Mouse (Mus musculus) stomach, embryonic 16.5 days (tissue): ENCODE measurements around the gene Adipoq. TPM values are rescaled to one million over a fixed set of nuclear protein-coding genes. Genes with fewer than 3 reads are reported as not detected.
"Not testable (repeated sequence)": the region's sequence is repeated elsewhere in the genome, so short reads cannot be mapped to it uniquely, and the experiment has no call there.

Experiments used
- ATAC-seq: fragments of 200-750 bp; cut with Nextera tagmentation; 2 replicates; pipeline ENCODE4 v1.8.0; 2017; ENCODE audit warnings: moderate number of reproducible peaks, moderate TSS enrichment; ENCODE audit not compliant: insufficient read depth, low FRiP score
- H3K27ac ChIP-seq: fragments of 300-500 bp; sonication (generic); 2 replicates; pipeline ENCODE4 v1.5.1; 2014; ENCODE audit warnings: low read length
- H3K27me3 ChIP-seq: fragments of 300-500 bp; sonication (generic); 2 replicates; pipeline ENCODE4 v1.6.1; 2014; ENCODE audit warnings: low read length, control low read depth, mixed read lengths; ENCODE audit not compliant: control insufficient read depth, insufficient read depth
- H3K36me3 ChIP-seq: fragments of 300-500 bp; sonication (generic); 2 replicates; pipeline ENCODE4 v1.6.1; 2014; ENCODE audit warnings: low read length; ENCODE audit not compliant: control insufficient read depth, insufficient read depth
- H3K4me1 ChIP-seq: fragments of 300-500 bp; sonication (generic); 2 replicates; pipeline ENCODE4 v1.6.1; 2014; ENCODE audit warnings: low read length, control low read depth, mixed read lengths; ENCODE audit not compliant: control insufficient read depth, insufficient read depth
- H3K4me2 ChIP-seq: fragments of 300-500 bp; sonication (generic); 2 replicates; pipeline ENCODE4 v1.6.1; 2014; ENCODE audit warnings: low read depth, low read length, mixed read lengths
- H3K4me3 ChIP-seq: fragments of 300-500 bp; sonication (generic); replicated peaks from 2 replicates; pipeline ENCODE4 v1.5.1; 2014; ENCODE audit warnings: mild to moderate bottlenecking, low read length
- H3K9ac ChIP-seq: fragments of 300-500 bp; sonication (generic); 2 replicates; pipeline ENCODE4 v1.6.1; 2014; ENCODE audit warnings: low read length
- H3K9me3 ChIP-seq: fragments of 300-500 bp; sonication (generic); replicated peaks from 2 replicates; pipeline ENCODE4 v1.6.1; 2016; ENCODE audit warnings: low read length, control low read depth; ENCODE audit not compliant: control insufficient read depth
- whole genome bisulfite sequencing: fragments of 180-500 bp; shearing (Covaris S2); extraction: QIAGEN DNeasy Blood & Tissue Kit; methylation state at CpG from one replicate; pipeline ENCODE4 v1.1.7; 2014; 5-methylcytosine and 5-hydroxymethylcytosine counted together
- polyA plus RNA-seq: library from polyadenylated mRNA; unstranded; fragments of >200 nt; fragmentation: Nextera tagmentation; extraction: Ambion mirVana; gene quantifications from 2 replicates; pipeline ENCODE4 v1.2.1, GENCODE M21; 2015

Adipoq gene
- polyA plus RNA-seq, 1 experiment from 2014 or later, result not detected

DNA sequence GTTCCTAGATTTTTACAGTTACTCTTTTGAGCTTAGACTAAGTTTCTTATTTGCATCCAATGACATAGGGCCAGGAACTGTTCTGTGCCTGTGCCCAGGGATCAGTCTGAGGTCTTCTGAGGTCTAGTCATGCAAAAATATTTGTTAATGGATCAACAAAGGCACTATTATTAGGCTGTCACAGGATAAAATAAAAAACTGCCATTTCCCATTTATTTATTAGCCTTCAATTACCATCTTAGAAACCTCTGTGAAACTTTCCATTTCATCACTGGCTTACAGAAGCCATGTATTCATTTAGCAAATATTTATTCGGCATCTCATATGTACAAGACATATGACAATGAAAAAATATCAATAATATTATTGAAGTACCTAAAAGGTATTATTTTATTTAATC lies 20.3 kb downstream of the Adipoq start:
- ATAC-seq, result no peak
- no peaks in the 10 kb centered on the region for H3K27me3 ChIP-seq
- no peak overlapping the region for H3K4me2 ChIP-seq
- 84% methylated on average over 1 of the region's 1 CpGs for WGBS
- H3K36me3 ChIP-seq, result no peaks in the 10 kb centered on the region
- no peak overlapping the region for H3K27ac ChIP-seq
- no peaks in the 10 kb centered on the region for H3K4me1 ChIP-seq
- H3K9me3 ChIP-seq, result no peaks in the 10 kb centered on the region
- H3K9ac ChIP-seq, result no peak overlapping the region
- no peak overlapping the region for H3K4me3 ChIP-seq

DNA sequence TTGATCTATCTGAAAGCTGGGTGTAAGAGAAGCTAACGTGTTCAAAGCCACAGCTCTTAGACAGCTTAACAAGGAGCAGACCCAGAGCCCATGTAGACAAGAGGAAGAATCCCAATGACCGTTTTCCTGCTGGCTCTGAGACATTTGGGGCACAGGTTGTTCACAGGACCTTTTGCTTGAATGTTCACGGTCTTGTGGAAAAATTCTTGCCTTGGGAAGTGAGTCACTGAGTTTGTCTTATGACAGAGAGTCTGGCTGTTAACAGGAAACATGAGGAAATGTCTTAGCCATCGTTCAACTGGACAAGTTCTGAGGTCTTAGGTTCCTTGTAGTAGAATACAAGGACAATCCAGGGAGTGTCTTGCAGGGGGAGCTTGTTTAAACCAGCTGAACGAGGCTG lies 20.7 kb downstream of the Adipoq start:
- Histone ChIP-seq H3K27ac (no peak overlapping the region), H3K4me3 (no peak overlapping the region), H3K4me2 (no peak overlapping the region), H3K27me3 (no peaks in the 10 kb centered on the region), H3K4me1 (no peaks in the 10 kb centered on the region), H3K9me3 (no peaks in the 10 kb centered on the region), H3K9ac (no peak overlapping the region), H3K36me3 (no peaks in the 10 kb centered on the region)
- 44% methylated on average over 5 of the region's 5 CpGs for WGBS
- no peak for ATAC-seq

GRCm38 (mm10) chr16:23170813-23171212 lies 24.5 kb downstream of the Adipoq start:
- no peak for ATAC-seq
- Histone ChIP-seq H3K27me3 (no peaks in the 10 kb centered on the region), H3K9ac (no peak overlapping the region), H3K4me2 (no peak overlapping the region), H3K9me3 (no peaks in the 10 kb centered on the region), H3K27ac (no peak overlapping the region), H3K36me3 (no peaks in the 10 kb centered on the region), H3K4me1 (no peaks in the 10 kb centered on the region), H3K4me3 (no peak overlapping the region)
- 90% methylated on average over 3 of the region's 3 CpGs for WGBS

GRCm38 (mm10) chr16:23173904-23174303 lies 27.6 kb downstream of the Adipoq start:
- Histone ChIP-seq H3K27me3 (no peaks in the 10 kb centered on the region), H3K4me2 (no peak overlapping the region), H3K27ac (no peak overlapping the region), H3K9ac (no peak overlapping the region), H3K36me3 (no peaks in the 10 kb centered on the region), H3K4me3 (no peak overlapping the region), H3K4me1 (no peaks in the 10 kb centered on the region), H3K9me3 (no peaks in the 10 kb centered on the region)
- 81% methylated on average over 5 of the region's 5 CpGs for WGBS
- ATAC-seq, result no peak

DNA sequence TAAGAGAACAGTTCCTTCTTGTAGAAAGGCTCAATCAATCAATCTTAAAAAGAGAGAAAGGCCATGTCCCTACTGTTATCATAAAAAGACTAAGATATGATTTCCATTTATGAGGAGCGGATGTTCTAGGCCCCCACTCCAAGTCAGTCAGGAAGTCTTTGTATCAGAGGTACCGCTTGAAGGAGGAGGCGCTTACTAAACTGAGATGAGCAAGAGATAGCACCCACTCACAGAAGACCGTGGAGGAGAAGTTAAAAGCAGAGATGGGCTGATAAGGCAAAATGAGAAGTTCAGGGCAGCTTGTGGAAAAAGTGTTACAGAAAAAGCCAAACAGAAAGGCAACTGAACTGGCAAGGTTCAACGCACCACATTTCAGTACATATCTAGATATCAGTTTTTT lies 28.5 kb downstream of the Adipoq start:
- Histone ChIP-seq H3K27ac (no peak overlapping the region), H3K9me3 (no peaks in the 10 kb centered on the region), H3K9ac (no peak overlapping the region), H3K36me3 (no peaks in the 10 kb centered on the region), H3K4me3 (no peak overlapping the region), H3K4me2 (no peak overlapping the region), H3K27me3 (no peaks in the 10 kb centered on the region), H3K4me1 (no peaks in the 10 kb centered on the region)
- 76% methylated on average over 5 of the region's 5 CpGs for WGBS
- no peak for ATAC-seq

- H3K27me3 ChIP-seq, result no peaks in the 10 kb centered on the region
- no peaks in the 10 kb centered on the region for H3K4me1 ChIP-seq
- H3K36me3 ChIP-seq, result no peaks in the 10 kb centered on the region
- no peak overlapping the region for H3K27ac ChIP-seq
- no peak overlapping the region for H3K4me2 ChIP-seq
- no peak overlapping the region for H3K4me3 ChIP-seq
- no peaks in the 10 kb centered on the region for H3K9me3 ChIP-seq
- WGBS, result 42% methylated on average over 3 of the region's 3 CpGs
- ATAC-seq, result no peak
- no peak overlapping the region for H3K9ac ChIP-seq
Observed at GRCm38 (mm10) chr16:23175956-23176355, 29.6 kb downstream of the Adipoq start.

GRCm38 (mm10) chr16:23177856-23178255 lies 31.5 kb downstream of the Adipoq start:
- Histone ChIP-seq H3K36me3 (no peaks in the 10 kb centered on the region), H3K4me3 (no peak overlapping the region), H3K27me3 (no peaks in the 10 kb centered on the region), H3K4me2 (no peak overlapping the region), H3K4me1 (no peaks in the 10 kb centered on the region), H3K9me3 (no peaks in the 10 kb centered on the region), H3K27ac (no peak overlapping the region), H3K9ac (no peak overlapping the region)
- 92% methylated on average over 2 of the region's 2 CpGs for WGBS
- no peak for ATAC-seq

GRCm38 (mm10) chr16:23178796-23179195 lies 32.5 kb downstream of the Adipoq start:
- Histone ChIP-seq H3K4me3 (no peak overlapping the region), H3K9ac (no peak overlapping the region), H3K27me3 (no peaks in the 10 kb centered on the region), H3K36me3 (no peaks in the 10 kb centered on the region), H3K27ac (no peak overlapping the region), H3K4me1 (no peaks in the 10 kb centered on the region), H3K4me2 (no peak overlapping the region), H3K9me3 (no peaks in the 10 kb centered on the region)
- 89% methylated on average over 5 of the region's 5 CpGs for WGBS
- no peak for ATAC-seq

DNA sequence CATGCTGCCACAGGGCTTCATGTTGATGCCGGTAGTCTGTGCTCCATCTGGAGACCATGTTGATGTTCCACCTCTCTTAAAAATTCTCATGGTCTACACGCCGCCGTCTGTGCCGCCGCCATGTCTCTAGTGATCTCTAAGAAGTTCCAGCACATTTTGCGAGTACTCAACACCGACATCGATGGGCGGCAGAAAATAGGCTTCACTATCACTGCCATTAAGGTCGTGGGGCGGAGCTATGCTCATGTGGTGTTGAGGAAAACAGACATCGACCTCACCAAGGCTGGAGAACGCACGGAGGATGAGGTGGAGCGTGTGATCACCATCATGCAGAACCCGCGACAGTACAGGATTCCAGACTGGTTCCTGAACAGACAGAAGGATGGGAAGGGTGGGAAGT lies 33.1 kb downstream of the Adipoq start:
- not testable (repeated sequence) for H3K4me2 ChIP-seq, H3K4me3 ChIP-seq, H3K27me3 ChIP-seq, H3K4me1 ChIP-seq, H3K9me3 ChIP-seq, H3K27ac ChIP-seq, H3K9ac ChIP-seq, ATAC-seq, H3K36me3 ChIP-seq
- WGBS, result 90% methylated on average over 18 of the region's 18 CpGs

DNA sequence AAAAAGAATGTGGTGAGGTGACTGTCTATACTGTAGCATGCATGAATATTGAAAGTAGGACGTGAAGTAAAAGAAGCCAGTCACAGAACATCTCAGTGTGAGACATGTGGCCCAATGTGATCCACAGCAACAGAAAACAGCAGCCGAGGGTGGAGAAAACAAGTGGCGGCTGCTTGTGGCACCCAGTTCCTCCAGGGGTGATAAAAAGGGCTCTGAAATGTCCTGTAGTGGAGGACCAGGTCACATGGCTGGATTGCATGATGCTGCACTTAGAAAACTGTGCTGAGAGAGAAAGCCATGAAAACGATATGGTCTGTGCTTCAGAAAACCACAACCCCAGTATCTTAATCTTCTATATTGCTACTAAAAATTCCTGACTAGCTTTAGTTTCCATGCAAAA lies 34.7 kb downstream of the Adipoq start:
- Histone ChIP-seq H3K27me3 (no peaks in the 10 kb centered on the region), H3K4me2 (no peak overlapping the region), H3K4me3 (no peak overlapping the region), H3K36me3 (no peaks in the 10 kb centered on the region), H3K9me3 (no peaks in the 10 kb centered on the region), H3K27ac (no peak overlapping the region; the same call in 1 of the 2 replicates), H3K9ac (no peak overlapping the region), H3K4me1 (no peaks in the 10 kb centered on the region)
- WGBS, result 60% methylated on average over 4 of the region's 4 CpGs
- ATAC-seq, result no peak
